Mouse (Mus musculus) thymus, postnatal 36 days (tissue): ENCODE measurements around the gene Eaf2.
"Not testable (repeated sequence)": the region's sequence is repeated elsewhere in the genome, so short reads cannot be mapped to it uniquely, and the experiment has no call there.

Experiments
- DNase-seq, 2 experiments: peaks; one replicate each; pipeline ENCODE4 v3.0.0; 2022; ENCODE audit warnings: mixed read lengths in 2 of 2

The Eaf2 gene

DNA sequence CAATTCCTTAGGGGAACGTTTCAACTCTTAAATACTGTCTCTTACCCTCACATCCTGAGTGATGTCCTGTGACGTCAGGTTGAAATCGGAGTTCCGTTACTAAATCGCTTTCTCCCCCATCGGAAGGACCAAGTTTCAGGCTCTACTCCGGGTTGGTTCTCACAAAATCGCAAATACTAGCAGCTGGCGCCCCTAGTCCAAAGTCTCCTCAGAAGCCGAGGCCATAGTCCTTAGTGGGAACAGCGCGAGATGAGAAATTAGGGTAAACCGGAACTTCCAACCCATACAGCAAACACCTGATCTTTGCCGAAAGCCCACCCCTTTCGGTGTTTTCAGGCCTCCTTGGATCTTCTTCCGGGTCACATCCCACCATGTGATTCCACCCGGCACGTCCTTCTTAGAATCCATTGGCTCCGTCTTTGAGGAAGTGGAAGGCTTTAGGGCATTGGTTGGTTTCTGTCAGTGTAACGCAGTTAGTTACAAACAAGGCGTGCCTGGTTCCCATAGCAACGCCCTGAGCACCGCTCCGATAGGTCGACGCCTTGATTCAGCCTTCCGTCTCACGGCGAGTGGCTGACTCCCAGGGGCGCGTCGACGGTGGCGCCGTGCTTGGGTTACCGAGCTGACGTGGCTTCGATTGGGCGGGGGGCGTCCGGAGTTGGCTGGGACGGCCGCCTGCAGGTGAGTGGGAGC is at the start of gene Eaf2, which contains the start of gene Golgb1:
TSS of gene Eaf2 (minus strand) at position 421 of the 693 bp plus-strand sequence.
TSS of gene Golgb1 (plus strand) at position 558 of the 693 bp plus-strand sequence.
- peak; percentile 87 to 96 for DNase-seq

DNA sequence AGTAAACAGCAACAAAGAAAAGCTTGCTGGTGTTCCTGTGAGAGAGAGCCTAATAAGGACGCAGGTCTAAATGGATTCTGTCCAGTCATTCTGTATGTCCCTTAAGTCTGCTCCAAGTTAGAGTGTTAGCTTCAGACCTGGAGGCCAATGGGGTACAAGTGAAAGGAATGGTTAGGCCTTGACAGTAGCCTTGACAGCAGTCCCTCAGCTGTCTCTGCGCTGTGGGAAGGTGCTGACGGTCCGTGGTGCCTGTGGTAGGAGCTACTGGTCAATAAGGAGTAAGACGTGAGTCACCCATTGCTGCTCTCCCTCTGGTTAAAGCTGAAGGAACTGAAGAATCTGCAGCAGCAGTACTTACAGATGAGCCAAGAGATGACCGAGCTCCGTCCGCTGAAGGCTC is 49.5 kb upstream of the Eaf2 start:
- DNase-seq, result no peak

GRCm38 (mm10) chr16:36921980-36922379 is 47.2 kb upstream of the Eaf2 start:
- DNase-seq, result peak; percentile 43 to 46

GRCm38 (mm10) chr16:36921067-36921613 is 46.3 kb upstream of the Eaf2 start:
- DNase-seq, result no peak

DNA sequence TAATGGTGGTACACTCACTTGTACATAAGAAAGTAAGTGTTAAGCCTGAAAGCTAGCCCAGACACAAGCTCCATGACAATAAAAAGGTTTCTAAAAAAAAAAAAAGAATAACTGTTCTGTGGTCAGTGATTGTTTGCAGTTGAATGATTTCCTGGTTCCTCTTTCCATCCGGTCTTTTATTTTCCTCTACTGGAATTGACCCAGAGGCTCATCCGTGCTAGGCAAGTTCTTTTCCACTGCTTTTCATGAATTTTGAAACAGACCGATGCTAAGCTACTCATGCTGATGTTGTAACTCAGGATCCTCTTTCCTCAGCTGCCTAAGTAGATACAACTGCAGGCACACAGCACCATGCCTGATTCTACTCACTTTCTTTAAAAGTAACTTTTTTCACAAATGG is 45.6 kb upstream of the Eaf2 start:
- no peak for DNase-seq

- no peak for DNase-seq
Observed at GRCm38 (mm10) chr16:36918505-36918904, 43.7 kb upstream of the Eaf2 start.

DNA sequence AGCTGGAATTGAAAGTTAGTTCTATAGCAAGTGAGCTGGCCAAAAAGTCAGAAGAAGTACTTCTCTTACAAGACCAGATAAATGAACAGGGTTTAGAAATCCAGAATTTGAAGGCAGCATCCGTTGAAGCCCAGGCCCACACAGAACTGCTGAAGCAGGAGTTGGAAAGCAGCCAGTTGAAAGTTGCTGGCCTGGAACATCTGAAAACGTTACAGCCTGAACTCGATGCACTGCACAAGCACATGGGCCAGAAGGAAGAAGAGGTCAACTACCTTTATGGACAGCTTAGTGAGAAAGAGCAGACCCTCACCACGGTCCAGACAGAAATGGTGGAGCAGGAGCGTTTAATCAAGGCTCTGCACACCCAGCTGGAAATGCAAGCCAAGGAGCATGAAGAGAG is 39.4 kb upstream of the Eaf2 start:
- DNase-seq, result no peak

DNA sequence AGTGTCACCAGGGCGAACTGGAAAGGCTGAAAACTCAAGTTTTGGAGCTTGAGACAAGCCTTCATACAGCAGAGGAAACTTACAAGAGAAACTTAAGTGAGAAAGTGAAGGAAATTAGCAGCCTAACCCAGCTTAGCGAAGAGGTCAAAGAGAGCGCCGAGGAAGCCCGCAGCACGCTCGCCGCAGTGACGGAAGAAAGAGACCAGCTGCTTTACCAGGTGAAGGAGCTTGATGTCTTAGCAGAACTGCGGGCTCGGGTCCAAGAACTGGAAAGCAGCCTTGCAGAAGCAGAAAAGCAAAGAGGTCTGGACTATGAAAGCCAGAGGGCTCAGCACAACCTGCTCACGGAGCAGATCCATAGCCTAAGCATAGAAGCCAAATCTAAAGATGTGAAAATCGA is 37.5 kb upstream of the Eaf2 start:
- DNase-seq, result no peak

GRCm38 (mm10) chr16:36911909-36912308 is 37.1 kb upstream of the Eaf2 start:
- no peak for DNase-seq

DNA sequence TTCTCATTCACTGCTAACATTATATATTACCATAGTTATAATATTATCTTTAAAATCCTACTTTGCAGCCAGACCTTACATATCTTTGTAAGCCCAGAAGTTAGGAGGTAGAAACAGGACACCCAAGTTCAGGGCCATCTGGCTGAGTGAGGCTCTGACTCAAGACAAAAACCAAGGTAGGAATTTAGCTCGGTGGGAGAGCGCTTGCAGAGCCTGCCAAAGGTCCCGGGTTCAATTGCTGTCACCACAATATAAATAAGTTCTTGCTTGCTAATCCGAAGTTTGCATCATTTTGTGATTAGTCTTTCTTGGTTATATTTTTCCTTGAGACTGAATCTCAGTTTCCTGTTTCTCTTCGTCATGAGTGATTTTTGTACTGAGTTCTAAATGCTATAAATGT is 28.4 kb upstream of the Eaf2 start:
- no peak for DNase-seq

DNA sequence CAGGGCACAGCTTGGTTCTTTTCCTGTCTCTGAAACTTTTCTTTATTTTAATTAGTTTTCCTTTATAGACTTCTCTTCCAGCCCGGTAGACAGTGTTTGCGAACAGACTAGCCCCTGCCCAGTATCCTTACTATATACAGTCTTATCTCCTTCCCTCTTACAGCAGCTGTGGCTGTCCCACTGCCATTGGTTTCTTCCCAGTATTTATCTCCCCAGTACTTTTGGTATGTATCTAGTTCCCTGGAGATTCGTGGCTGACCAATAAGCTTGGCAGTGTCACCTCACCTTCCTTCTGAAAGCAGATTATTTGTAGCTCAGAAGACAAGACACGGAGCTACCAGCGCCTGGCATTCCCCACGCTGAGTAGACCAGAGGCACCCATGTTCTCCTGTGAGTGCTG is 21.9 kb upstream of the Eaf2 start:
- no peak for DNase-seq

GRCm38 (mm10) chr16:36893317-36893716 is 18.5 kb upstream of the Eaf2 start:
- DNase-seq, result no peak

- DNase-seq, result no peak
Observed at GRCm38 (mm10) chr16:36891415-36891814, 16.6 kb upstream of the Eaf2 start.

DNA sequence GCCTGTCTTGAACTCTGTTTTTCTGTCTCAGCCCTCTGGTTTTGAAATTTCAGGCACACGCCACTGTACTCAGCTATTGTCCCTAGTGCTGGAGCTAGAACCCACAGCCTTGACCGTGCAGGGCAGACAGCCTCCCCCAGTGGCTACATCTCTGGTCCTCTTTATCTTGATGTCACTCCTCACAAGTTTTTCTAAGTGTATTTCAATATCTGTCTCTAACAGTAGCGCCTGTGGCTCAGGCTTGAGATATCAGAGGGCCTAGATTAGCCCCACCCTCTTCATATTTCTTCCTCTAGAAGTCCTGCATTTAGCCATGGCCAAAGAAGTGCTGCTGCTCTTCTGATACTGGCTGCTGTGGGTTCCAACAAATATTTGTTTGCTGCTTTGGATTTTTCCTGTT is 15.8 kb upstream of the Eaf2 start:
- no peak for DNase-seq

DNA sequence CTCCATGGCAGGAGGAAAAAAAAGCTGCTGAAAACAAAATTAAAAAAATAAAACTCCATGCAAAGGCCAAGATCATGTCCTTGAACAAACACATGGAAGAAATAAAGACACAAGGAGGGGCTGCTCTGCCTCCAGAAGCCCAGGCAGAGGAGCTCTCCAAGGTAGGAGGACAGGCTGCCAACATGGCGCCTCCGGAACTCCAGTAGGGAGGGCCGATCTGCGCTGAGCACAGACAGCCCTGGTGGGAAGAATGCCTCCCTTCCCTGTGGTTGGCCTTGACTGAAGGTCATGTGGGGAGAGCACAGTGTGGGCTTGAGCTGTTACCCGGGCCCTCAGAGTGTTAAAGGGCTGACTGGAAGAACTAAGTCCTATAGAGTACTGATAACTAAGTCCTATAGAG is 12.7 kb upstream of the Eaf2 start:
- no peak for DNase-seq

DNA sequence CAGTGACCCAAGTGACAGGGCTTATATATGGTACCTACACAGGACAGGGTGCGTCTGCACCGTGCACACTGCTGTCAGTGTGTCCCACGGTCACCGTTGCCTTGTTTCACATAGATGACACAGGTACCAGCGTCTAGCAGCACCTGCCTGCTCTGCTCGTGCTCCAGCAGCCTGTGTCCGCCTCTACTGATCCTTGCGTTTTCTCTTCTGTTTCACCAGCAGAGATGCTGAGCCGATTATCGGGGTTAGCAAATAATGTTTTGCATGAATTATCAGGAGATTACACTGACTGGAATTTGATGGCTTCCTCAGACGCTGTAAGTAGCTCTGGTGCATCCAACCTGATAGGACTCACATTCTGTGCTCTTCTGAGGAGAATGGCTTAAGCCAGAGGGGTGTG is 11.1 kb upstream of the Eaf2 start:
- no peak for DNase-seq

- peak; percentile 64 to 65 for DNase-seq
Observed at GRCm38 (mm10) chr16:36884881-36885280, 10.1 kb upstream of the Eaf2 start.

DNA sequence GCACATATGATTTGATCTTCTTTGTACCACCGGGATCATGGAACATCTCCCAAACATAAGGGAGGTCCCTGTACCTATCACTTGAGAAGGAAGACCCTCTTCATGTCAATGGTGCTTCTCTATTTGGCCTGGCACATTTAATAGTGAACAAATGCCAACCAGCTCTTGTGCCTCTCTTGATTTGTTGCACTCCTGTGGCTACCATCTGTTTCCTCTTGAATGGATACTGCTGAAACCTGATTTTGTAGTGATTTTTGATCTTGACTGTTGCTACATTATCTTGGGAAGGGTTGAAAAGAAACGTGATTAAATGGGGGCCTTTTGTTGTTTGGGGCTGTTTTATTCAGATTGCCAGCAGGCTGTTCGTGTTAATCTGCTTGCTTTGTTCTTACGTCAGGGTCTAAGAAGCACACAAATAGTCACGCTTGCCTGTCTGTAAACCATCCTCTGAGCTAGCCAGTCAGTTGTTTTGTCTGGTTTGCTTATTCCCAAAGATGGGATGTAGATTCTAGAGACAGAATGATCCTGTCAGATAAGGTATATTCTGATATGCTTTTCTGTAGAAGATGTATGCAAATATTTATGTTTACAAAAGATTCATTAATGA is 8.0 kb upstream of the Eaf2 start:
- no peak for DNase-seq

DNA sequence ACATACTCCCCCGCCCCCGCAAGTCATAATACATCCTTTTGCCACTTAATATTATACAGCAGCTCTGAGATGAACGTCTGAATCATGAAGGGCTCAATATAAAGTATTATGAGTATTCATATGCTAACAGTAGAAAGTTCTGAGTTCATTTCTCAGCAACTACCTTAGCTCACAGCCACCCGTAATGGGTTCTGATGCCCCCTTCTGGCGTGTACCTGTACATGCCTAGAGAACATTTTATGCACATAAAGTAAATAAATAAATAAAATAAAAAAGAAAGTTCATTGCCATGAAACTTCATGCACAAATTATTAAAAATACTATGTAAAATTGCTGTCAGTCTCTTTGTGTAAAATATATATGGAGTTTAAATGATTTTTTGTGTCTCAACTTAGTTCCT is 2.5 kb upstream of the Eaf2 start:
- DNase-seq, result peak; percentile 22

DNA sequence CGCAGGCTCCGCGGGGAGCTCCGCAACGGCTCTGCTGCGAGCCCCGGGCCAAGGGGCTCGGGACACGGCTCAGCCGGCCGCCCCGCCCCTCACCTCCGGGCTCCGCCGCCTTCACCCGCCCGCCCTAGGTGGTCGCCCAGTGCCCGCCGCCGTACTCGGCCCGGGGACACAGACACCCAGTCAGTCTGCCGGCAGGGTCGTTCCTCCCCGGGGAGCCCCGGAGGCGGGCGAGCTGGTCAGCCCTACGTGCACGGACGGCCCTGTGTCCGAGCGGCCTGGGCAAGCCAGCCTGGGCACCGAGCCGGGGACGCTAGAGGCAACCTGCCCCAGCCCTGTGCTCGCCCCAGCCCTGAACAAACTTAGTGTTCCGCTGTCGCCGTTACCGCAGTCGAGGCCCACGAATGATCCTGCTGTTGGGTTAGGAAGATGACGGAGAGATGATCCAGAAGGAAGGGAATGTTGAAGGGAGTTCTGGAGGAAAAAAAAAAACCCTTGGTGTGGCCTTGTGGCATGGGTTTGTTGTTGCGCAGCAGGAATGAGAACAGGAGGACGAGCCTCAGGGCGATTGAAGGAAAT is 561 bp upstream of the Eaf2 start:
- DNase-seq, result no peak

DNA sequence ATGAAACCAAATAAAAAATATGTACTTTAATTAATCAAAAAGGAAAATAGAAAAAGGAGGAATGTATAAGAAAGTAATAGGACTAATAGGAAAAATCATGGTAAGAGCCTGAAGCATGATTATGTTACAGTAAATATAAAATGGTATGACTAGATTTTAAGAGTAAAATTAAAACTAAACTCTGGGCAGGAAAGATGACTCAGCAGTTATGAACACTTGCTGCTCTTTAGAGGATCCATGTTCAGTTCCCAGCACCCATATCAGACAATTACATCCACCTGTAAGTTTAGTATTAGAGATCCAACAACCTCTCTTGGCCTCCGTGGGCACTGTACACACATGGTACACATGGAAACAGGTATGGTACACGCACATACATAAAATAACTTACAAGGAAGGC is 5.4 kb downstream of the Eaf2 start:
- DNase-seq, result no peak

DNA sequence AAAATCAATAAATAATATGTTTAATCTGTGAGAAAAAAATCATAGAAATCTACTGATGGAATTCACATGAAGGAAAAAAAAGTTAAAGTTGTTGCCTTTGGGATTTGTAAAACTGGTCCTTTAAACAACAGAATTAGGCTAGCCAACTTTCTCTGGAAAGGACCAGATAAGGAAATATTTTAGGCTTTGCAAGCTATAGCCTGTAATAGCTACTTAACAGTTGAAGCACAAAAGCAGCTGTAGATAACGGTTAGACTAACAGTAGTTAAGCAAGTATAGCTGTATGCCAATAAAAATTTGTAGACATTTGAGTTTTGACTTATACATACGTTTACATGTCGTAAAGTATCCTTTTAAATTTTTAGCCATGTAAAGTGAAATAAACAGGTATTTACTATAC is 11.2 kb downstream of the Eaf2 start:
- DNase-seq, result no peak

DNA sequence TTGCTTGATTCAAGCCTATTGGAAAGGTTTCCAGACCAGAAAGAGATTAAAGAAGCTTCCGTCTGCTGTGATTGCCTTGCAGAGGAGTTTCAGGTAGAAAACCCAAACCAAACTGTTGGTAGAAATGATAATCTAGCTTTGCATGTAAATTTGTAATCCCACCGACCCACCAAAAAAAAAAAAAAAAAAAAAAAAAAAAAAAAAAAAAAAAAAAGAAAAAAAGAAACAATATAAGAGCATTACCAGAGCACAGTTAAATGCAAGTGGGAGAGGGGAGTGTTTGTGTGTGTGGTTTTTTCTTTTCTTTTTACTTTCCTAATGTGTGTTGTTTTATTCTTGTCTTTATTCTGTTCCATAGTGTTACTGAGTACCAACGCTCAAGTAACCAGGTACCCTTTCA is 23.6 kb downstream of the Eaf2 start:
- no peak for DNase-seq

DNA sequence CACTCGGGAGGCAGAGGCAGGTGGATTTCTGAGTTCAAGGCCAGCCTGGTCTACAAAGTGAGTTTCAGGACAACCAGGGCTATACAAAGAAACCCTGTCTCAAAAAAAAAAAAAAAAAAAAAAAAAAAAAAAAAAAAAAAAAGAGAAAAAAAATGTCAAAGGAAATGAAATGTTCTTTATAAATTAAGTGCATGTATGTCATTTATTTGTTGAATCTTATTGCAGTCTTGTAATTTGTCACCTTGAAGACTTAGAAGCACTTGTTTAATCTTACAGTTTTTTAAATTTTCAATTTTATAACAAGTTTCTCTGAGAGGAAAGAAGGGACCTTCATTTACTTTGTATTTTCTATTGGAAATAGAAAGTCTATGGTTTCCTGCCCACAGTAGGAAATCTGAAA is 27.9 kb downstream of the Eaf2 start:
- DNase-seq, result not testable (repeated sequence)
